Mouse (Mus musculus): ENCODE data around the gene Mthfd1.
A peak's percentile ranks its signal among the peaks of the same experiment; 100 is the strongest.

Gene Mthfd1

DNA sequence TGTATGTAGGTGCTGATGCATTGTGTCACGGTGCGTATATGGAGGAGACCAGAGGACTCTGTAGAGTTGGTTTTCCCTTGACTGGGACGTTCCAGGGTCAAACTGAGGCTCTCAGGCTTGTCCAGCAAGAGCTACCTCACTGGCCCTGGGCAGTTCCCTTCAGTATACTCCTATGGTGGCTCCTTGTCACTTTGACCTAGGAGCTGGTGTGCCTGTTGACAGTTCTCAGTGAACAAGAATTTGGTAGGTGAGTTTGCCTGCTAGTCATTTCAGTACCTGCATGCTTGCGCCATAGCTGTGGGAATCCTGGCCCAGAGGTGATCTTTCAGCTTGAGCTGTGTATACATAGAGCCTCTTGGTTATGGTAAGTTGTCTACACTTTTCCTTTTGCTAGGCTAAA is 7.8 kb downstream of the Mthfd1 start:
- no peak for DNase-seq (ENCODE audit: inconsistent age in 2 of 2, low spot score in 1 of 2)

DNA sequence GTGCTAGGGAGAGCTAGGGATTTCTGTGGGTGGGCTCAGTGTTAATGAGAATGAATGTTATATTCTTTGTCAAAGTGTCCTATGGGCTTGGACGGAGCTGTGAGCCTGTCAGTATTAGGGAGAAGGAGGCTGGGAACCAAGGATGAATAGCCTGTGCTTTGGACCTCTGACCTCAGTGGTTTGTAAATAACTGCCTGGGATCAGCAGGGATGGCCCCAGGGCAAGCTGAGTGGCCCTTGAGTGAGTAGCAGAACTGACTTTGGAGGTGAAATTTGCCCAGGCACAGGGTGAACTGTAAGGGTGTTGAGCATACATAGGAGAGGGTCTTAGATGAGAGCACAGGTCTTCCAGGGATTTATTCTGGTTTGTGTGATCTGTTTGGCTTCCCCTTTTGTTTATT is 8.8 kb downstream of the Mthfd1 start:
- no peak for DNase-seq (ENCODE audit: inconsistent age in 2 of 2, low spot score in 1 of 2)

DNA sequence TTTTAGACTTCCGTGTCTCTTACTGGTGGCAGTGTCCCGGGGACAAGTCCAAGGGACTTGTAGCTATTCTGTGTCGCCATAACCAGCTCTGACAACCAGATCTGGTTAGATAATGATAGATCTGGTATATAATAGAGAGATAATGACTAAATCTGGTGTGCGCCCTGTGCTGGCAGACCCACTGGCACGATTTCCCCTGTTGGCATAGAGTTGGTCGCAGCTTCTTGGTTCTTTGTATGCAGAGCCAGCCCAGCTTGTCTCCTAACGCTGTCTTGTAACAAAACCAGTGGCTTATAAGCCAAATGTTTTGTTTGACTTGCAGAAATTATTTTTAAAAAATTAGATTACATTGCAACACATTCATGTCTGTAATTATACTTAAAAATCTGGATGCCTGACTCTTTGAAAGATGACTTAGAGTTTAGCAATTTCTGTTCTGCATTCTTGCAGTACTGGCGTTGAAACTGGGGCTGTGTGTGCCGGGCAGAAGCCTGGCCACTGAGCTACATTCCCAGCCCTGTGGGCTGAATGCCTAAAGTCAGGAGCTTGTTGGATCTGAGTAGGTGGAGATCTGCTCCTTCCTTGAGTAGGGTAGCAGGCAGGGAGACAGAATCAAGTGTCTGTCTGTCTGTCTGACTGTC is 9.3 kb downstream of the Mthfd1 start:
- DNase-seq (ENCODE audit: inconsistent age in 2 of 2, low spot score in 1 of 2) = no peak

DNA sequence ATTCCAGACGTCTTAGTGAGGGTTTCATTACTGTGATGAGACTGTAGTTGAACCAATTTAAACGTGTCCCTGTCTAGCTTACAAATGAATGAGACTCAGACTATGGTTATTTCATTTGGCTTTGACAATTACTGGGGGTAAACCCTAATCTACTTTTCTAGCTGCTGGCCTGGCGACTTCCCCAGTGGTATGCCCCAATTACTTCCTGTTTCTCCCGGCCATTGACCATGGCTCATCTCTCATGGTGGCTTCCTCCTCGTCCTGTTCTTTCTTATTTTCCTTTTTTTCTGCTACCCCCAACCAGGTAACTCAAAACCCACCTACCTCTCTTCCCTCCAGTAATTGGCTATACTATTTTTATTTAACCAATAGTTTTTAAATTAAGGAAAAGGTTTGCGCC is 9.9 kb downstream of the Mthfd1 start:
- no peak for DNase-seq (ENCODE audit: inconsistent age in 2 of 2, low spot score in 1 of 2)

DNA sequence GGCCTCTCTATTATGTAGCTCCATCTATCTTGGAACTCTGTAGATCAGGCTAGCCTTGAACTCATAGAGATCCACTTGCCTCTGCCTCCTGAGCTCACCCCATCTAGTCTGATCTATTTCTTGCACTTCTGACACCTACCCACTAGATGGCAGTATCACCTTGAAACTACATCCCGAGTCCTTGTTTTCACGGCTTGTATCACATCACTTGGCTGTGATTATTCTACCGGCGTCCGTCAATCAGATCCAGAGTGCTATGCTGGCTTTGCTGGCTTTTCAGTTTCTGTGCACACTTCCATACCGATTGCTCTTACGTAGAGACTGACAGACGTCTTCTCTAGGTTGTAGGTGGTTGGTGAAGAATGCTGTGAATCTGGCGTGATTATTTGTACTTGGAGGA is 11.8 kb downstream of the Mthfd1 start:
- DNase-seq (ENCODE audit: inconsistent age in 2 of 2, low spot score in 1 of 2) = peak; percentile 19 to 83

DNA sequence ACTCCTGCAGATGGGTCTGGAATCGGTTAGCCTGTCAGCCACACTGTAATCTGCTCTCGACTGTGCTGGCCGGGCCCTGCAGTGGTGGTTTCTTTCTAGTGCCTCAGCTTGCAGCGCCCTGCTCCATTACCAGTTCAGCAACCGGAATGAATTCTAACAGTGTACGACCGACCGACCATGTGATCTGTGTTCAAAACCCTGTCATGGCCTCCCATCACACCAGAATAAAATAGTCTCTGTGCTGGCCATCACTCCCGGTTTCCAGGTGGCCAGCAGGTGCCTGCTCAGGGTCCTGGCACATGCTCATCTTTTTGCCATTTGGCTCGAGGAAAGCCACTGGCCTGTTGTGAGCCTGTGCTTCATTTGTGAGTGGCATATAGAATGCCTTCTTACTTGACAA is 13.6 kb downstream of the Mthfd1 start:
- DNase-seq (ENCODE audit: inconsistent age in 2 of 2, low spot score in 1 of 2) = no peak

DNA sequence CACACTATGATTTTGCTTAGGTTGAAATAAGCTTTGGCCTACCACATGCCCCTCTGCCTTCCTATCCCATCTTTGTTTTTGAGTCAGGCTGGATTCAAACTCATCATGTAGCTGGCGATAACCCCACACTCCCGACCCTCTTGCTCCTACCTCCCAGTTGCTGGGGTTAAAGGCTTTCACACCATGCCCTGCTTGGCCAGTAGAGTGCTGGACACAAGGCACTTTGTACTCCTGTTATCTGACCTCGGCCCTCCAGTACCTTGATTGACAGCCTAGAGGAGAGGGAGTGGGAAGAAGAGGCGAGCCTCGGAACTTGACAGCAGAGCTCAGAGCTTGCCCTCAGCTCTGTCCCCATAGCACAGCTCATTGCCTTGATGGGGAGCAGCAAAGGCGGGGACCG is 14.1 kb downstream of the Mthfd1 start:
- DNase-seq (ENCODE audit: inconsistent age in 2 of 2, low spot score in 1 of 2) = peak in 1 of 2 experiments; percentile 52

DNA sequence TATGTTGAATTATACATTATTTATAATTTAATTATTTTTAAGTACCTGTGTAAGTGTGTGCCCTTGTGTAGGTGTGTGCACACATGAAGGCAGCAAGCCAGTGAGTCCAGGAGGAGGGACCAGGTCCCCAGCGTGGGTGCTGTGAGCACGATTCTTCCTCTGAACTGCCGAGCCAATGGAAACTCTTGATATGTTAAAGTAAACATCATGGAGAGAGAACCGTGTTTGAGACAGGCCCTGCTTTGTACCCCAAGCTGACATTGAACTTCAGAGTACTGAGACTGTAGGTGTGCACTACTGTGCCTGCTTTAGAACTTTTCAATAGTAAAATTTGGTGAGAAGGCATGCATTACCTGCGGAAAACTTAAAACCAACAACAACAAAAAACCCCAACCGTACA is 16.4 kb downstream of the Mthfd1 start:
- DNase-seq (ENCODE audit: inconsistent age in 2 of 2, low spot score in 1 of 2) = no peak

DNA sequence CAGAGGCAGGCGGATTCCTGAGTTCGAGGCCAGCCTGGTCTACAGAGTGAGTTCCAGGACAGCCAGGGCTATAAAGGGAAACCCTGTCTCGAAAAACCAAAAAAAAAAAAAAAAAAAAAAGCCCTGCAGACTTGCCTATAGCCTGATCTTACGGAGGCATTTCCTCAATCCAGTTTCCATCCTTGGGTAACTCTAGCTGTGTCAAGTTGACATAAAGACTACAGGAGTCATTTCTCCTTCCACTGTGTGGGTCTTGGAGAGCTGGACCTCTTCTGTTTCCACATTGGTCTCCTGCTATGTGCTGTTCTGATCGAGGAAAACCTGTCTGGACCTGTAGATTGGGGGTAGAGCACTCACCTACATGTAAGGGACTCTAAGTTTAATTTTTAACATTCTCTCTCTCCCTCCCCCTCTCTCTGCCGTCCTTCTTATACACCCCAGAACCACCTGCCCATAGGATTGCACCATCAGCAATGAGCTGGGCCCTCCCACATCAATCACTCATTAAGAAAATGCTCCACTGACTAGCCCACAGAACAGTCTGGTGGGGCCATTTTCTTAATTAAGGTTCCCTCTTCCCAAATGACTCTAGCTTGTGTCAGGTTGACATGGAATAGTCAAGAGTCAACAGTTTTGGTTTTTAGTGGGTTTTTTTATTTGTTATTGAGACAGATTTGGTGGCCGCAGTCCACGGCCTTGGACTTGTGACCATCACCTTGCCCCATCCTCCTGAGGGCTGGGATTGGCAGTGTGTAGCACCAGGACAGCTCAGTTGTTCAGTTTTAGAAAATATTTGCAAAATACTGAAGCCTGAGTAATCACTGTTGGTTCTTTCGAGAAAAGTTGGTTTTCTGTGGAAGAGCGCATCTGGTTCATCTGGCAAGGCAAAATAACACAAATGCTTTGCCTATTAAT is 17.8 kb downstream of the Mthfd1 start:
- peak in 1 of 2 experiments; percentile 70 for DNase-seq (ENCODE audit: inconsistent age in 2 of 2, low spot score in 1 of 2)

DNA sequence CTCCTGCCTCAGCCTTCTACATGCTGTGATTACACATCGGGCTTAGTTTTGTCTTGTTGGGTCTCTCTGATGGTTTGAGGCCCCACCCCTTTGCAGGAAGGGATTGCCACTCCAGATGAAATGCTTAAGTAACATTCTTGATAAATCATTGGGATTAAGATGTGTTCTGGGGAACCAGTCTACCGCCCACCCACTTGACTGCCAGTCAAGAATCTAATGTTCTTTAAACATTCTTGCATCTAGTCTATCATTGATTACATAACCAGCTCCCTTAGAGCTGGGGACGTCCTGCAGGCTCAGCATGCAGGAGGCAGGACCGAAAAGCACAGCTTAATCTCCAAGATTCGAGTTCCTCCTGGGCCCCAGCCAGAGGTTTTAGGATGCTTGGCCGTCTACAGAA is 23.1 kb downstream of the Mthfd1 start:
- no peak for DNase-seq (ENCODE audit: inconsistent age in 2 of 2, low spot score in 1 of 2)

DNA sequence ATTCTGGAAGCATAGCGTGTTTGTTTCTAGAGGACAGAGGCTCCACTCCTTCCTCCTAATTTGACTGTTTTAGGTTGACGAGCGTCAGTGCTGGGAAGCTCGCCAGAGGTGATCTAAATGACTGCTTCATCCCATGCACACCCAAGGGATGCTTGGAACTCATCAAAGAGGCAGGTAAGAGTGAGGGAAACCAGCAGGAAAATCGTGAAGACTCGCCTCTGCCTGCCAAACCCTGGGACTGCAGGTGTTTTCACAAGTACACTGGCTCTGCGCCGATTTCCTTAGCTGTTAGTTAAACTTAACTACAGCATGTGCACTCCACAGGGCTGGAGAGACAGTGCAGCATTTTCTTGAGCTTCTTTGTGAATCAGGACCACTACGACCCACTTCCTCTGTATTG is 25.5 kb downstream of the Mthfd1 start:
- no peak for DNase-seq (ENCODE audit: inconsistent age in 2 of 2, low spot score in 1 of 2)

DNA sequence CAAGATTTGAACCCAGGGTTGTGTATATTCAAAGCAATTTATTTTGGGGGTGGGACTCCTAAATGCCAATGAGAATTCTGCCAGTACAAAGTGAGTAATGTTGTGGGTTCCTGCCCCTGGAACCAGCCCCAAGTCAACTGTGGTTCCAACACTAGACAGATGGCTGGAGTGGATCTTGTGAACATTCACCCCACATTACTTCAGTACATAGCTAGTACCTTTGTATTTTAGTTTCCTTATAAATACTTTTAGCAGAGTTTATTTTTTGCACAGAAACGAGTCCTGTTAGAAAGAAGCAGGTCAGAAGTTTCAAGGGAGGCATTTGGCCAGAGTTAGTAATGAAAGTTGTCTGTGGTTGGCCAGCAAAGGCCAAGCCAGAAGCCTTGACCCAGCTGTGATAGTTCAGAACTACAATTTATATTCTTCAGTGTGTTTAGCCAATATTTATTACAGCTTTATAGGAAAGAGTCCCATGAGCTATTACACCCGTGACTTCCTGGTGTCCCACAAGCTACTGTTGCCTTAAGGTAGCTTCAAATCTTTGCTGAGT is 26.1 kb downstream of the Mthfd1 start:
- peak; percentile 38 to 83 for DNase-seq (ENCODE audit: inconsistent age in 2 of 2, low spot score in 1 of 2)

DNA sequence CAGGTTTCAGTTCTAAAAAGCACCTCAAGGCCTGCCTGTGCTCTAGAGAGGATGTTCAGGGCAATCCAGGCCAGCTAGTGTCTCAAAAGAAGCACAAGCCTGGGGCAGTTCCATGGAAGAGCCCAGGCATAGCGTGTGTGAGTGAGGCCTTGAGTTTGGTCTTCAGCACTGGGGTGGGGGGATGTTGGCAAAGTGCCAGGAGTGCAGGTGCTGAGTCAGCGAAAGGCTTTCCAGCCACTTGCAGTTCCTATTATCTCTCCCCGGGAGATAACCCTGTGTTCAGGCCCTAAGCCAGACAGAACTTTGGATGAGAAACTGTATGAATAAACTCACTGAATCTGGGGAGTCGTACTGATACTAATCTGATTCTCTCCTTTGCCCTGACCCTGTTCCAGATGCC is 27.0 kb downstream of the Mthfd1 start:
- DNase-seq (ENCODE audit: inconsistent age in 2 of 2, low spot score in 1 of 2) = peak; percentile 29 to 67

DNA sequence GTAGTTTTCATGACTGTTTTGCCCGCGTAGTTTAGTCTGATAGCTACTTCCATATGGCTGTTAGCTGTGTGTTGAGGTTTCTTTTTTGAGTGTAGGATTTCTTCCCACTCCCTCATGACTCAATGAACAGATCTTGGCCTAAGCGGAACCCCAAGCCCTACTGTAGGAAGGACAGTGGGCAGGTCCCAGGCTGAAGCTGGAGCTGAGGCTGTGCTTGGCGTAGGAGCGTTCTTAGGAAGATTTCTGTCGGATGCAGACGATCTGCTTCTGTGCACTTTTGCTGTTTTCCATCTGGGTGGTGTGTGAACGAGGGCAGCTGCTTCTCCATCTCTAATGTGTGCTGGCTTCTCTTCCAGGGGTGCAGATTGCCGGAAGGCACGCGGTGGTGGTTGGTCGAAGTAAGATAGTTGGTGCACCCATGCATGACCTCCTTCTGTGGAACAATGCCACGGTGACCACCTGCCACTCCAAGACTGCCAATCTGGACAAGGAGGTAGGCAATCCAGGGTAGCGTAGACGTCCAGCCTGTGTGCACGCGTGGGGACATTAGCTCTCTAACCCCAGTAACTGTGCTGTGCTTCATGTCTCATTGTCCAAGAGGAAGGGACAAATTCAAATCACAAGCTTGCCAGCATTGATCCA is 27.6 kb downstream of the Mthfd1 start:
- DNase-seq (ENCODE audit: inconsistent age in 2 of 2, low spot score in 1 of 2) = no peak

DNA sequence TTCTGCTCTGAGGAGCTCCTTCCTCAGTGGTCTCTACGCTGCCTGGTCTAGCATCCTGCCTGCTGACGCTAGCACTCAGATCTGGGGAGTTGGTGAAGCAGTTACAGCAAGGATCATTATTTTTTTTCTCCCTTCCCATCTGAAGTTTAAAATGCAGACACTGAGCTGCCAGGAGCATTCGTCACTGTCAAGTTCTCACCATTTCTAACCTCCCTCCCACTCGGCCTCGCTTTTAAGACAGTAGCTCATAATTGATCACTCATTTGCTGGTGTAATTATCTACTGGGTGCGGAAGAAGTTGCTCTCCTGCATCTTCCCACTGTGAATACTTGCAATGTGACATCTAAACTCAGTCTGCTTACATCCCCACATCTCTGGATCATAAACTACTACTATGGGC is 30.3 kb downstream of the Mthfd1 start:
- no peak for DNase-seq (ENCODE audit: inconsistent age in 2 of 2, low spot score in 1 of 2)

DNA sequence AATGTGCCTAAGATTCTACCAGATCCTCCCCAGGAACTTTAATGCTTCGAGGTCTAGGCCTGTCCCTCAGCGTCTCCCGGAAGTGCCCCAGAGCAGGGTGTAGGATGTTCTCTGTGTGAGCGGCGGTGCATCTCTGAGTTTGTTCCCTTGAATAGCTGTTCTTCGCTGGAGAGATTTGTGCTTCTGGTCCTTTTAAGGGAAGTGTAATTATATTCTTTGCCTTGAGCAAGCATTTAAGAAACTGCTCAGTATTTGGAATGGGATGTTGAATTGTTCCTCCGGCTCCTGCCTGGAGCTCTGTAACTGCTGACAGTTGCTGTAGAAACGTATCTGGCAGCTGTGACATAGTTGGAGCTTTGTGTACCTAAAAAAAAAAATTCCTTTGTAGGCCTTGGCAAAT is 32.9 kb downstream of the Mthfd1 start:
- DNase-seq (ENCODE audit: inconsistent age in 2 of 2, low spot score in 1 of 2) = no peak

DNA sequence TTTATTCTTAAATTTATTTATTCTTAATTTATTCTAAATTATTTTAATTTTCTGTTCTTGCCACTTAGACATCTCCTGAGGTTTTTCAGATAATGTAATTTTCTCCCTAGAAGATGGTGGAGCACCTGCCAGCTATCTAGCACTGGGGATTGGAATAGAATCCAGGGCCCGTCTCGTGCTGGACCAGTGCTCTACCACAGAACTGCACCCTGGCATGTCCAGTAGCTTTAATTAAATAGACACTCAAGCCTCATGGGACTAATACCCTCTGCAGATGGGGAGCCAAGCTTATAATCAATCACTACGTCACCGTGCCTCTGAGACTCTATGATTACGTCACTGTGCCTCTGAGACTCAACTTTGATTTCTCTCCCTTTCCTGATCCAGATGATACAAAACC is 33.4 kb downstream of the Mthfd1 start:
- no peak for DNase-seq (ENCODE audit: inconsistent age in 2 of 2, low spot score in 1 of 2)

DNA sequence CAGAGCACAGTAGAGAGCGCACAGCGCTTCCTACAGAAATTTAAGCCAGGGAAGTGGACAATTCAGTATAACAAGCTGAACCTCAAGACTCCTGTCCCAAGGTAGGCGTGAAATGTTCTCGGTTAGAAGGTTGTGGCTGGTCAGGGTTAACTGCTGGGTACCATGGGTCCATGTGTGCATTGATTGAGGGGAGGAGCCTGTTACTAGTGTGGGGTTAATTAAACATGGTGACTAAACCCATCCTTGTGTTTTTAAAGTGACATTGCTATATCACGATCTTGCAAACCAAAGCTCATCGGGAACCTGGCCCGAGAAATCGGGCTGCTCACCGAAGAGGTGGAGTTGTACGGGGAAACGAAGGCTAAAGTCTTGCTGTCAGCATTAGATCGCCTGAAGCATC is 34.3 kb downstream of the Mthfd1 start:
- no peak for DNase-seq (ENCODE audit: inconsistent age in 2 of 2, low spot score in 1 of 2)

DNA sequence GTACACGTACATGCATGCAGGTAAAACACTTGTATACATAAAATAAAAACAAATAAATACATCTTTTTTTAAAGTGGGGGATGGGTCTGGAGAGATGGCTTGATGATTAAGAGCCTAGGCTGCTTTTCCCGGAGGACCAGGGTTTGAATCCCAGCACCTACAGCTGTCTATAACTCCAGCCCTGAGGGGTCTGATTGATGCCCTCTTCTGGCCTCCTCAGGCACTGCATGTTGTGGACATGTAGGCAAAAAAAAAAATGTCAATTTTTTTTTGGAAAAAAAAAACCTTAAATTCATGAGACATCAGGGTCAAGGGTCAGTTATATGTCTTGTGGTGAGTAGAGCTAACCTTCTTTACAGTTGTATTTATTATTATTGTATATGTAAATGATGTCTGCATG is 35.2 kb downstream of the Mthfd1 start:
- DNase-seq (ENCODE audit: inconsistent age in 2 of 2, low spot score in 1 of 2) = no peak

DNA sequence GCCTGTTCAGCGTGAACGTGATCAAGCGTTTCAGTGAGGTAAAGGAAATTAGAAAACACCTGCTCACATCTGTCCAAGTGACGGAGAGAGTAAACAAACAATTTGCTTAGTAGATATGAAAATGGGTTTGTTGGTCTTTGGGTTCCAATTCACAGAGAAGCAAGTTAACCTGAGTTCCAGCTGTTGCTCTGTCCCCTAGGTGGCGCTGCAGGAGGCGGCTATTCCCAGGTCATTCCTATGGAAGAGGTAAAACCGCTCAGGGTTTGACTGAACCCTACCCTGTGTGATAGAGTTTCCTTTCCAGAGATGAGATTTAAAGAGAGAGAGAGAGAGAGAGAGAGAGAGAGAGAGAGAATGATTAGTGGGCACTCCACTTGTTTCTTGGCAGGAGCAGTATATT is 38.1 kb downstream of the Mthfd1 start:
- DNase-seq (ENCODE audit: inconsistent age in 2 of 2, low spot score in 1 of 2) = peak; percentile 48 to 84

DNA sequence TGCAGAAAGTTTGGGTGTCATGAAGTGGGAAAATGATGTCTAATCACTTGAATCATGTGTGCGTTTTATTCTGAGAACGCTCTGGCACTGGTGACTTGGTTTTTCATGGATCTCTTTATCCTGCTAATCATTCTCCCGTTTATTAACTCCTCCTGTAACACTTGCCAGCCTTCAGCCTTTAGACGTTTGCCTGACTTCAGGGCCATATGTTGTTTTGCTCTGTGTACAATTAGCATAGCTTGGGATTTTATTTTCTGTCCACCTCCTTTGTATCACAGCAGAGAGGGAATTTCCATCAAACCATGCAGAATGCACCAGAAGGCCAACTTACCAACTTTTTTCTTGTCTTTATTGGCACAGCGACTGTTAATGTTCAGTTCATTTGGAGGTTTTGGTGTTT is 42.7 kb downstream of the Mthfd1 start:
- DNase-seq (ENCODE audit: inconsistent age in 2 of 2, low spot score in 1 of 2) = no peak

DNA sequence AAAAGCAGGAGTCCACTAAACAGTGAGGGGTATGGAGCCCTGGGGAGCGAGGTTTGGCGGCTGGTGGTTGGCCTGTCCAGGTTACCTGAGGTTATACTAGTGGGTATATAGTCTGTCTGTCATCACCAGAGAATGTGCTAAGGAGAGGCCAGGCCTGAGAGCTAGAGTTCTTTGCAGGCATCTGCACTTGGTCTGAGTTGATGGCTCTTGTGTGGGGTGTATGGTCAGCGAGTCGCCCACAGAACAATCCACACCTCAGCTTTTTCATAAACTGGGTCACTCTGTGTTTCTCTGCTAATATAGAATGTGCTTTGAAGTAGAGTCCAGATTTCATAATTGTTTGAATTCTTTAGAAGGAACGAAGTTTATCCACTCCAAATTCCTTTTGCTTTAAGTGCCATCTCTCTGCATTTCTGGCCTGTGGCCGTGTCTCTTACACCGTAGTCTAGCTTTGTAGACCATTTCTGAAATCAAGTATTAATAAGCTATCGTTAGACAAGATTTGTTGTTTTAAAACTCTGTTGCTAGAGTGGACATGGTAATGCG is 44.3 kb downstream of the Mthfd1 start:
- DNase-seq (ENCODE audit: inconsistent age in 2 of 2, low spot score in 1 of 2) = no peak

Measured in adrenal gland, adult (tissue).